Mouse (Mus musculus) spleen, adult 2 months (tissue): Measurements from ENCODE around the gene Opn4. TPM values are rescaled to one million over a fixed set of nuclear protein-coding genes. Genes with fewer than 3 reads are reported as not detected.

Source experiments
- DNase-seq, 2 experiments: peaks; one replicate each; pipeline versions ENCODE4 v3.0.0 to v3.0.0-alpha.2; 2012 to 2021; ENCODE audit warnings: low spot score in 2 of 2, low read depth in 1 of 2
- H3K27ac ChIP-seq: fragments of 200-500 bp; 2 replicates; pipeline ENCODE4 v1.5.1; 2012; ENCODE audit warnings: low read length, inconsistent platforms; ENCODE audit not compliant: insufficient read depth
- H3K27me3 ChIP-seq: fragments of 200-500 bp; 2 replicates; pipeline ENCODE4 v1.6.1; 2012; ENCODE audit warnings: mild to moderate bottlenecking, moderate library complexity, low read length, inconsistent platforms; ENCODE audit not compliant: control insufficient read depth, insufficient read depth
- H3K36me3 ChIP-seq: fragments of 200-500 bp; 2 replicates; pipeline ENCODE4 v1.6.1; 2012; ENCODE audit warnings: mild to moderate bottlenecking, low read length, inconsistent platforms; ENCODE audit not compliant: control insufficient read depth, insufficient read depth
- H3K4me1 ChIP-seq: fragments of 200-500 bp; 2 replicates; pipeline ENCODE4 v1.6.1; 2011; ENCODE audit warnings: inconsistent platforms; ENCODE audit not compliant: control insufficient read depth, insufficient read depth, insufficient read length
- H3K4me3 ChIP-seq: fragments of 200-500 bp; 2 replicates; pipeline ENCODE4 v1.5.1; 2011; ENCODE audit warnings: mild to moderate bottlenecking, inconsistent platforms; ENCODE audit not compliant: insufficient read depth, insufficient read length; ENCODE audit errors: extremely low read depth
- CTCF ChIP-seq: fragments of 200-500 bp; IDR thresholded peaks from 2 replicates; pipeline ENCODE4 v1.5.1; 2011; ENCODE audit warnings: mild to moderate bottlenecking, inconsistent platforms; ENCODE audit not compliant: insufficient read depth, insufficient read length, insufficient replicate concordance; ENCODE audit errors: extremely low read depth
- POLR2A ChIP-seq: fragments of 200-500 bp; IDR thresholded peaks from 2 replicates; pipeline ENCODE4 v1.6.1; 2011; ENCODE audit warnings: low read depth, low read length, inconsistent platforms
- WGBS: fragments of 180-500 bp; shearing (Covaris S2); methylation state at CpG from one replicate; pipeline ENCODE4 v1.1.7; 2018; 5-methylcytosine and 5-hydroxymethylcytosine counted together
- polyA plus RNA-seq: library from polyadenylated mRNA; depleted of rRNA; stranded (reverse); fragments of >200 nt; gene quantifications from 2 replicates; pipeline ENCODE4 v1.2.3, GENCODE M21; 2012; rRNA removed

The Opn4 gene
- polyA plus RNA-seq, 1 experiment, result not detected

GRCm38 (mm10) chr14:34540685-34541162 lies 59.2 kb downstream of the Opn4 start:
- no peak for TF ChIP-seq POLR2A
- TF ChIP-seq CTCF, result no peak
- DNase-seq, result no peak
- Histone ChIP-seq H3K27ac (no peak overlapping the region), H3K4me1 (no peaks in the 10 kb centered on the region), H3K36me3 (no peaks in the 10 kb centered on the region), H3K27me3 (no peaks in the 10 kb centered on the region), H3K4me3 (no peak overlapping the region)
- 10% methylated on average over 15 of the region's 17 CpGs for WGBS

Other genes with a start within 250 kb of the Opn4 start
- not detected in 2 replicates for gene Fam25c, start 244.7 kb downstream of the Opn4 start, polyA plus RNA-seq
- 1.6 and 2.1 TPM in 2 replicates for gene Sncg, start 225.4 kb downstream of the Opn4 start, polyA plus RNA-seq
- 8.4 and 8.9 TPM in 2 replicates for gene Mmrn2, start 224.7 kb downstream of the Opn4 start, polyA plus RNA-seq
- gene Bmpr1a, start 96.8 kb downstream of the Opn4 start, polyA plus RNA-seq, result 0.89 and 1.0 TPM in 2 replicates
- not detected in 2 replicates for gene 9230112D13Rik, start 77.3 kb downstream of the Opn4 start, polyA plus RNA-seq
- 0.74 and 0.86 TPM in 2 replicates for gene Ldb3, start 11.5 kb downstream of the Opn4 start, polyA plus RNA-seq
- gene Wapl, start 73.8 kb upstream of the Opn4 start, polyA plus RNA-seq, result 4.5 and 7.1 TPM in 2 replicates
- 0.02 TPM in 1 of 2 replicates, not detected in the other for gene Grid1, start 220.0 kb upstream of the Opn4 start, polyA plus RNA-seq